Mouse (Mus musculus): ENCODE measurements at regions not wholly inside any gene's neighbourhood (a gene's known extent, or its start where the extent isn't known, plus 50 kb on each side); places are given as distances from the start of the nearest gene placed in this dataset.
A peak's percentile ranks its signal among the peaks of the same experiment; 100 is the strongest.

DNA sequence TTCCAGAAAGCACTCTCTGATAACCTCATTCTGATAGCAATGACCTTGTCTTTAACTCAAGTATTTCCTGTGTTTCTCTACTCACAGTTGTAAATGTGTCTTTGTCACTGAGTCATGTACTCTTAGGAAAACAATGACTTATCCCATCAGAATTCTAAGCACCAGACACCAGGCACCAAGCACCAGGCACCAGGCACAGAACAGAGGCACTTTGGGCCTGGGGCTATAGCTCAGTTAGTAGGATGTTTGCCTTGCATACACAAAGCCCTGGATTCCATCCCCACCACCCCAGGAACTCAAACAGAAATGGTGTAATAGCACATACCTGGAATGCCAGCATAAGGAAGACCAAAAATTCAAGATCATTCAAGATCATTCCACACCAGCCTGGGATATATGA is 196.5 kb downstream of the Zfp462 start:
- TF ChIP-seq CTCF (IDR thresholded peaks at IDR 0.05; ENCODE audit: low read depth, low read length), result no peak
- TF ChIP-seq EP300 (IDR thresholded peaks at IDR 0.05; ENCODE audit: insufficient read depth, low read depth, low read length), result peak; percentile 87
- no peak for TF ChIP-seq POLR2A (IDR thresholded peaks at IDR 0.05; ENCODE audit: insufficient read depth, low read length)

All from ES-Bruce4 (cell line).